Mouse (Mus musculus): ENCODE results near the gene AI464131. TPM values are rescaled to one million over a fixed set of nuclear protein-coding genes. Genes with fewer than 3 reads are reported as not detected.
"Not testable (repeated sequence)": the region's sequence is repeated elsewhere in the genome, so short reads cannot be mapped to it uniquely, and the experiment has no call there.

AI464131 gene
- total and polyA plus RNA-seq, 3 experiments: 3.1 to 7.3 (median 4.4) TPM

DNA sequence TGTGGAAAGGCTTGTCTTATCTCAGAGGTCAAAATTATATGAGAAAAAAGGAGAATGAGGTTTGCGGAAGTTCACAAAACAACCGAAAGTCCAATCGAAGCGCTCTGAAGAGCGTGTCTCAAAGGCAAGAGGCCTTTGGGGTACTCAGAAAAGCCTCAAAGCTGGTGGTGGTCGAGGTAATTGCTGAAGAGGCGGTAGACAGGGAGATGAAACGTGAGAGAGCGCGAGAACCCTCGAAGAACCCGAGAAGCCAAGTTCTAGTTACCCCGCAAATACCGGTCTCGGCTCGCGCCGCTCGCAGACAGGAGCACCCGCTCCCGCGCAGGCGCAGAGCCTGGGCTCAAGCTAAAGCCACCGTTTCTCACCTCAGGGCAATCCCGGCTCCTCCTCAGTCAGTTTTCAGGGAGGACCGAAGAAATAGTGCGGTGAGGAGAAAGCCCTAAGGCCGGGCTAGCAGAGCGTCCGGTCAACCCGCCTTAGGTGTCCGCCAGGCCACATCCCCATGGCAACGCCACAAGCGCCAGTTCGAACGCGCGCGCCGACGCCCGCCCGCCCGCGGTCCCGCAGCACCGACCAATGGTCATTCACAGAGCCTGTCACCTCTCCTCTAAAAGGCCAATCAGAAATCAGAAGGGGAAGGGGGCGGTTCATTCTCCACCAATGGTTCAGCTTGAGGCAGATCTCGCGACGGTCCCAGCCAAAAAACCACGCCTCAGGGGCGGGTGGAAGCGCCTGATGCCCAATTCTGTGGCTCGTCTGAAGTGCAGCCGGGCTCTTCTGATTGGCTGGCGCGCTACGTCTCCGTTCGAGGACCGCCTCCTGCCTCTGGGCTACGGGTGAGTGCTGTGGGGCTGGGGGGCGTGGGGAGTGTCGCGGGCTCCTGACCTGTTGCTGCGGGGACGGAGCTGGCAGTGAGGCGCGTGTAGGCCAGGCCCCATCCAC lies 38.3 kb downstream of the AI464131 start, which contains the start of the genes Kif24 and Nudt2:
Gene Kif24 (minus strand): TSS at position 543 of the 942 bp plus-strand sequence.
Gene Nudt2 (plus strand): TSS at position 807 of the 942 bp plus-strand sequence.
- peaks cover 34% of the 10 kb centered on the region for H3K4me1 ChIP-seq (ENCODE audit: insufficient read depth, low read depth, low read length)
- TF ChIP-seq CTCF (IDR thresholded peaks at IDR 0.05; ENCODE audit: low read depth, low read length) (no peak), GATA1 (IDR thresholded peaks at IDR 0.05; ENCODE audit: borderline replicate concordance, low read length) (no peak), GATA2 (IDR thresholded peaks at IDR 0.05; ENCODE audit: borderline replicate concordance, low read depth, low read length) (no peak), TAL1 (conservative IDR thresholded peaks at IDR 0.05; ENCODE audit: low read depth, low read length) (no peak), POLR2AphosphoS5 (IDR thresholded peaks at IDR 0.05; ENCODE audit: insufficient replicate concordance, low read depth, low read length) (no peak)
- no peaks in the 10 kb centered on the region for H3K9me3 ChIP-seq (replicated peaks)
- H3K4me3 ChIP-seq (ENCODE audit: low read depth, low read length): peak within 1 kb of the TSS; percentile 82
- ATAC-seq (ENCODE audit: extremely low read depth, insufficient number of reproducible peaks, low FRiP score, poor library complexity, severe bottlenecking) (peak; percentile 99), DNase-seq (ENCODE audit: low spot score) (peak; percentile 98)
- H3K36me3 ChIP-seq (replicated peaks): peaks cover 28% of the 10 kb centered on the region
- H3K27me3 ChIP-seq (ENCODE audit: insufficient read depth, low read length): no peaks in the 10 kb centered on the region

GRCm38 (mm10) chr4:41463051-41463738 lies 39.7 kb downstream of the AI464131 start:
- Histone ChIP-seq H3K4me3 (ENCODE audit: low read depth, low read length) (peak overlapping the region; percentile 82), H3K36me3 (replicated peaks) (peaks cover 20% of the 10 kb centered on the region), H3K4me1 (ENCODE audit: insufficient read depth, low read depth, low read length) (peaks cover 26% of the 10 kb centered on the region)
- H3K27me3 ChIP-seq (ENCODE audit: insufficient read depth, low read length); H3K9me3 ChIP-seq (replicated peaks); ATAC-seq (ENCODE audit: extremely low read depth, insufficient number of reproducible peaks, low FRiP score, poor library complexity, severe bottlenecking); DNase-seq (ENCODE audit: low spot score): not testable (repeated sequence)

DNA sequence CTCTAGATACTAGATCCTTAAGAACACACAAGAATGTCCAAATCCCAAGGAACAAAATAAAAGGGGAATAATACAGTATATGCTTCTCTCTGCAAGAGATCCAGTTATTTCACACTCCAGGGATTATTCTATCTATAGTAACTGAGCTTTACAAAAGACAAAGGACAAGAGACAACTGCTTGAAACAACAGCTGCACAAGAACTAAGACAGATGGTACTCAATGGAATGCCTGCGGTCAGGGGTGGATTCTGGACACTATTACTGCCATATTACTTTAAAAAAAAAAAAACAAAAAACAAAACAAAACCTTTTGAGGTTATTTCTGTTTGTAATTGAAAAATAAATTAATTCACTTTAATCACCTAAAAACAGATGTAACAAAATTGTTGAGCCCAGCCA lies 42.2 kb downstream of the AI464131 start:
- H3K4me3 ChIP-seq (ENCODE audit: low read depth, low read length): no peak overlapping the region
- no peaks in the 10 kb centered on the region for H3K9me3 ChIP-seq (replicated peaks)
- ATAC-seq (ENCODE audit: extremely low read depth, insufficient number of reproducible peaks, low FRiP score, poor library complexity, severe bottlenecking): no peak
- no peak for DNase-seq (ENCODE audit: low spot score)
- no peak for TF ChIP-seq CTCF (IDR thresholded peaks at IDR 0.05; ENCODE audit: low read depth, low read length)
- no peak for TF ChIP-seq GATA2 (IDR thresholded peaks at IDR 0.05; ENCODE audit: borderline replicate concordance, low read depth, low read length)
- no peak for TF ChIP-seq POLR2AphosphoS5 (IDR thresholded peaks at IDR 0.05; ENCODE audit: insufficient replicate concordance, low read depth, low read length)
- TF ChIP-seq TAL1 (conservative IDR thresholded peaks at IDR 0.05; ENCODE audit: low read depth, low read length): no peak
- no peak for TF ChIP-seq GATA1 (IDR thresholded peaks at IDR 0.05; ENCODE audit: borderline replicate concordance, low read length)
- H3K27me3 ChIP-seq (ENCODE audit: insufficient read depth, low read length): no peaks in the 10 kb centered on the region
- peaks cover 22% of the 10 kb centered on the region for H3K4me1 ChIP-seq (ENCODE audit: insufficient read depth, low read depth, low read length)
- peaks cover 13% of the 10 kb centered on the region for H3K36me3 ChIP-seq (replicated peaks)

DNA sequence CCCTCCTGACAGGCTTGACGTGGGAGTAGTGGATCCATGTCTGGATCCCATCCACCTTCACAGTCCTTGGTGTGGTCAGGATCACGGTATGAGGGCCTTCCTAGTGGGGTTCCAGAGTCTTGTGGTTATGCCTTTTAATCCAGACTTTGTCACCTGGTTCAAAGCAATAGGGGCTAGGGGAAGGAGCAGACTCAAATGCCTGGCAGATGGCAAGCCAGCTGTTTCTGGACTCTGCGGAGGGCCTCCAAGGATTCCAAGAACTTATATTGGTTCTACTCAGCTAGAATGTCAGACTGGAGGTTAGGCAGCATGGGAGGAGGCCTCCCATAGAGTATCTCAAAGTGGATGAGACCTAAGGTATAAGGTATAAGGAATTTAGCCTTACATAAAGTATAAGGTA lies 55.3 kb downstream of the AI464131 start:
- no peaks in the 10 kb centered on the region for H3K9me3 ChIP-seq (replicated peaks)
- ATAC-seq (ENCODE audit: extremely low read depth, insufficient number of reproducible peaks, low FRiP score, poor library complexity, severe bottlenecking): no peak
- no peak for DNase-seq (ENCODE audit: low spot score)
- no peak overlapping the region for H3K4me3 ChIP-seq (ENCODE audit: low read depth, low read length)
- H3K36me3 ChIP-seq (replicated peaks): peaks cover 87% of the 10 kb centered on the region
- no peaks in the 10 kb centered on the region for H3K27me3 ChIP-seq (ENCODE audit: insufficient read depth, low read length)
- no peaks in the 10 kb centered on the region; the same call in 1 of the 2 replicates for H3K4me1 ChIP-seq (ENCODE audit: insufficient read depth, low read depth, low read length)
- TF ChIP-seq TAL1 (conservative IDR thresholded peaks at IDR 0.05; ENCODE audit: low read depth, low read length) (no peak), POLR2AphosphoS5 (IDR thresholded peaks at IDR 0.05; ENCODE audit: insufficient replicate concordance, low read depth, low read length) (no peak), CTCF (IDR thresholded peaks at IDR 0.05; ENCODE audit: low read depth, low read length) (no peak), GATA2 (IDR thresholded peaks at IDR 0.05; ENCODE audit: borderline replicate concordance, low read depth, low read length) (no peak), GATA1 (IDR thresholded peaks at IDR 0.05; ENCODE audit: borderline replicate concordance, low read length) (no peak)

Other genes starting within 250 kb of the AI464131 start
- gene Ubap2, start 227.9 kb downstream of the AI464131 start, total RNA-seq (2014; fragmentation: Nextera tagmentation): 116 and 135 TPM in 2 replicates
- 12.0 and 14.3 TPM in 2 replicates for gene Ubap2, start 227.9 kb downstream of the AI464131 start, total RNA-seq (2017)
- 552 and 920 TPM in 2 replicates for gene Ubap2, start 227.9 kb downstream of the AI464131 start, polyA plus RNA-seq (2012)
- 45.1 and 52.4 TPM in 2 replicates for gene Dcaf12, start 188.2 kb downstream of the AI464131 start, total RNA-seq (2014; fragmentation: Nextera tagmentation)
- gene Dcaf12, start 188.2 kb downstream of the AI464131 start, total RNA-seq (2017): 39.1 and 41.8 TPM in 2 replicates
- 49.2 and 50.8 TPM in 2 replicates for gene Dcaf12, start 188.2 kb downstream of the AI464131 start, polyA plus RNA-seq (2012)
- gene Ubap1, start 154.1 kb downstream of the AI464131 start, total RNA-seq (2014; fragmentation: Nextera tagmentation): 25.1 and 39.2 TPM in 2 replicates
- 27.5 and 30.4 TPM in 2 replicates for gene Ubap1, start 154.1 kb downstream of the AI464131 start, total RNA-seq (2017)
- gene Ubap1, start 154.1 kb downstream of the AI464131 start, polyA plus RNA-seq (2012): 18.3 and 19.0 TPM in 2 replicates
- 47.8 and 68.0 TPM in 2 replicates for gene Kif24, start 38.2 kb downstream of the AI464131 start, total RNA-seq (2014; fragmentation: Nextera tagmentation)
- 16.8 and 21.6 TPM in 2 replicates for gene Kif24, start 38.2 kb downstream of the AI464131 start, total RNA-seq (2017)
- gene Kif24, start 38.2 kb downstream of the AI464131 start, polyA plus RNA-seq (2012): 5.6 and 7.0 TPM in 2 replicates
- 22.5 and 26.6 TPM in 2 replicates for gene Nudt2, start 37.9 kb downstream of the AI464131 start, total RNA-seq (2014; fragmentation: Nextera tagmentation)
- gene Nudt2, start 37.9 kb downstream of the AI464131 start, total RNA-seq (2017): 62.3 and 72.7 TPM in 2 replicates
- 5.9 and 12.4 TPM in 2 replicates for gene Nudt2, start 37.9 kb downstream of the AI464131 start, polyA plus RNA-seq (2012)
- 7.3 and 10.5 TPM in 2 replicates for gene 1110017D15Rik, start 14.3 kb upstream of the AI464131 start, total RNA-seq (2014; fragmentation: Nextera tagmentation)
- 0.22 and 1.7 TPM in 2 replicates for gene 1110017D15Rik, start 14.3 kb upstream of the AI464131 start, total RNA-seq (2017)
- 0.08 TPM in 1 of 2 replicates, not detected in the other for gene 1110017D15Rik, start 14.3 kb upstream of the AI464131 start, polyA plus RNA-seq (2012)
- 2.5 and 2.9 TPM in 2 replicates for gene Fam219a, start 66.5 kb upstream of the AI464131 start, total RNA-seq (2014; fragmentation: Nextera tagmentation)
- gene Fam219a, start 66.5 kb upstream of the AI464131 start, total RNA-seq (2017): 0.44 and 0.87 TPM in 2 replicates
- gene Fam219a, start 66.5 kb upstream of the AI464131 start, polyA plus RNA-seq (2012): 2.5 and 2.6 TPM in 2 replicates
- gene Dnaic1, start 66.7 kb upstream of the AI464131 start, total RNA-seq (2014; fragmentation: Nextera tagmentation): not detected in 2 replicates
- gene Dnaic1, start 66.7 kb upstream of the AI464131 start, total RNA-seq (2017): 0.23 TPM in 1 of 2 replicates, not detected in the other
- gene Dnaic1, start 66.7 kb upstream of the AI464131 start, polyA plus RNA-seq (2012): not detected in 2 replicates
- gene Enho, start 137.2 kb upstream of the AI464131 start, total RNA-seq (2014; fragmentation: Nextera tagmentation): not detected in 2 replicates
- gene Enho, start 137.2 kb upstream of the AI464131 start, total RNA-seq (2017): 0.22 TPM in 1 of 2 replicates, not detected in the other
- gene Enho, start 137.2 kb upstream of the AI464131 start, polyA plus RNA-seq (2012): not detected in 2 replicates
- gene Cntfr, start 194.0 kb upstream of the AI464131 start, total RNA-seq (2014; fragmentation: Nextera tagmentation): not detected in 2 replicates
- gene Cntfr, start 194.0 kb upstream of the AI464131 start, total RNA-seq (2017): 0.33 TPM in 1 of 2 replicates, not detected in the other
- gene Cntfr, start 194.0 kb upstream of the AI464131 start, polyA plus RNA-seq (2012): 1.7 and 2.2 TPM in 2 replicates
- gene Il11ra1, start 196.9 kb upstream of the AI464131 start, total RNA-seq (2014; fragmentation: Nextera tagmentation): 3.4 and 4.0 TPM in 2 replicates
- gene Il11ra1, start 196.9 kb upstream of the AI464131 start, total RNA-seq (2017): 13.1 and 18.5 TPM in 2 replicates
- gene Il11ra1, start 196.9 kb upstream of the AI464131 start, polyA plus RNA-seq (2012): 4.6 and 6.7 TPM in 2 replicates
- gene Rpp25l, start 210.5 kb upstream of the AI464131 start, total RNA-seq (2014; fragmentation: Nextera tagmentation): 6.4 and 26.3 TPM in 2 replicates
- 31.7 and 36.5 TPM in 2 replicates for gene Rpp25l, start 210.5 kb upstream of the AI464131 start, total RNA-seq (2017)
- 77.0 and 82.0 TPM in 2 replicates for gene Rpp25l, start 210.5 kb upstream of the AI464131 start, polyA plus RNA-seq (2012)
- 95.3 and 110 TPM in 2 replicates for gene Dctn3, start 220.1 kb upstream of the AI464131 start, total RNA-seq (2014; fragmentation: Nextera tagmentation)
- gene Dctn3, start 220.1 kb upstream of the AI464131 start, total RNA-seq (2017): 133 and 178 TPM in 2 replicates
- 187 and 274 TPM in 2 replicates for gene Dctn3, start 220.1 kb upstream of the AI464131 start, polyA plus RNA-seq (2012)
- not detected in 2 replicates for gene Arid3c, start 228.1 kb upstream of the AI464131 start, total RNA-seq (2014; fragmentation: Nextera tagmentation)
- gene Arid3c, start 228.1 kb upstream of the AI464131 start, total RNA-seq (2017): 0.12 TPM in 1 of 2 replicates, not detected in the other
- gene Arid3c, start 228.1 kb upstream of the AI464131 start, polyA plus RNA-seq (2012): not detected in 2 replicates

All from G1E (cell line).